Mouse (Mus musculus) adrenal gland (tissue): ENCODE measurements around the gene Phf23.

Experiments used
- intact Hi-C: fragments of 180-260 bp; cut with DNase I; formaldehyde crosslinking; loops from one replicate; pipeline ENCODE4 v1.15.1; 2025

The Phf23 gene

GRCm38 (mm10) chr11:70020022-70020631 is 24.6 kb downstream of the Phf23 start:
- intact Hi-C loops = no loop called here

DNA sequence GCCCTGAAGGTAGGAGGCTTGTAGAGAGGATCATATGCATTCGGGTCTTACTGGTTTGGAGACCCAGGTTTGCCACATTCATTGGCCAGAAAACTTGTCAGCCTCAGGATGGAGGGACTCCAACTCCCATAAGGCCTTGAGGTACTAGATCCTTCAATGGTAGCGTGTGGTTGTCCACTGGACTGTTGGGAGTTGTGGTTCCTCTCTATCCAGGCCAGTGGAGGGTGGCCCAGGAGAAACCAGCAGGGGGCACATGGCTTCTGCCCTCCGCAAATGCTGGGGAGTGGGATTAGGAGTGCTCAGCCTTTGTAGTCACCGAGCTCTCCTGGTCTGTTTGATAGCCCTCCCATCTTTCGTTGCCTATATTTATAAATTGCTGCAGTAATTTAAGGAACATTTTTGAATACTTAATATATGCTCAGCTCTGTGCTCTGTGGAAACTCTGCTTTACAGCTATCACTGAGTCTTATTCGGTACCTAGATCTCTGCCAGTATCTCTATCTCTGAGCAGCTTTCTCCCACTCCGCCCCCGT is 25.2 kb downstream of the Phf23 start:
- intact Hi-C loops = no loop called here

- intact Hi-C loops = no loop called here
Measured at GRCm38 (mm10) chr11:70021264-70022132, 25.9 kb downstream of the Phf23 start.

GRCm38 (mm10) chr11:70023481-70024150 is 28.0 kb downstream of the Phf23 start:
- intact Hi-C loops = no loop called here

GRCm38 (mm10) chr11:70024151-70024514 is 28.6 kb downstream of the Phf23 start:
- intact Hi-C loops = no loop called here

DNA sequence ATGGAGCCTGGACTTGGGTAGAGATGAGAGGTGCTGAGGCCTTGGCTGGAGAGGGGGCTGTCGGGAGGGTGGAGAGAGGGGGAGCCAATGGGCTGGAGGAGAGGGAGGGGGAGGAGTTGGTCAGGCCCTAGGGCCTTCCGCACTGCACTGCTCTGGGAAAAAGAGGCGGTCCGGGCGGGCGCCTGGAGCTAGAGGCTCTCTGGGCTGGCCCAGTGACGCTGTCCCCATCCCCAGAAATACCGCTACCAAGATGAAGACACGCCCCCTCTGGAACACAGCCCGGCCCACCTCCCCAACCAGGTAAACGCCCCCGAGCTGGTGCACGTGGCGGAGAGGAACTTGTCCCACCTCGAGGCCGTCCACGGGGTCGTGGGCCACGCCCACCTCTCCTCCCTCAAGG is 31.1 kb downstream of the Phf23 start:
- intact Hi-C loops = no loop called here

- intact Hi-C loops = no loop called here
Measured at GRCm38 (mm10) chr11:70027397-70027796, 31.8 kb downstream of the Phf23 start.

DNA sequence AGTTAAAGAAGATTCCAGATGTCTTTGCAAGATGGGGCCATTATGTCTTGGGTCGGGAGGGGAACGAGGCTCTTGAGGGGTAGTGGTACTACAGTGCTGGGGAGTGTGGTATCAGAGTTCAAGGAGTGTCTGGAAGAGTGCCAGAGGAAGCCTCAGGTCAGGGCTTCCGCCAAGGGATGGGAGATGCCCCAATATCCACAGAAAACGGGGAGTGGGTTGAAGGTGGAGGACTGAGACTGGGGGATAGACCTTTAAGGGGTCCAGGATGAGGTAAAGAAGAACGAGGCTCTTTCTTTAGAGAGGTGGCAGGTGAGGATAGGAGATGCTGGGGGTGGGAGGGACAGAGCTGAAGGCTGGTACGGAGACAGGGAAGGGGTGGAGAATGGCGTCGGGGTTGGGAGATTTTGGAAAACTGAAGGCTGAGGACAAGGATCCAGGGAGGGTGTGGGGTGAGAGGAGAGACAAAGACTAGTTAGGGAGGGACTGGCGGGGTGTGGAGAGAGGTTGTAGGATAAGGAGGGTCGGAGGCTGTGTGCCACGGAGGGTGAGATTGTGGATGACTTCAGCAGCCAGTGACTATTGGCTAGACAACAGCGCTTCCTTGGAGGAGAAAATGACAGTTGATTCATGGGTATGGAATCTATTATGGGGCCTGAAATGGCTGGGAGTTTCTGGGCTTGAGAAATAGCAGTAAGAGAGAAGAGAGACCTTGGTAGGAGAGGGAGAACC is 33.0 kb downstream of the Phf23 start:
- intact Hi-C loops = no loop called here

- intact Hi-C loops = no loop called here
Measured at GRCm38 (mm10) chr11:70029130-70029801, 33.7 kb downstream of the Phf23 start.

- intact Hi-C loops = no loop called here
Measured at GRCm38 (mm10) chr11:70029829-70030550, 34.4 kb downstream of the Phf23 start.

DNA sequence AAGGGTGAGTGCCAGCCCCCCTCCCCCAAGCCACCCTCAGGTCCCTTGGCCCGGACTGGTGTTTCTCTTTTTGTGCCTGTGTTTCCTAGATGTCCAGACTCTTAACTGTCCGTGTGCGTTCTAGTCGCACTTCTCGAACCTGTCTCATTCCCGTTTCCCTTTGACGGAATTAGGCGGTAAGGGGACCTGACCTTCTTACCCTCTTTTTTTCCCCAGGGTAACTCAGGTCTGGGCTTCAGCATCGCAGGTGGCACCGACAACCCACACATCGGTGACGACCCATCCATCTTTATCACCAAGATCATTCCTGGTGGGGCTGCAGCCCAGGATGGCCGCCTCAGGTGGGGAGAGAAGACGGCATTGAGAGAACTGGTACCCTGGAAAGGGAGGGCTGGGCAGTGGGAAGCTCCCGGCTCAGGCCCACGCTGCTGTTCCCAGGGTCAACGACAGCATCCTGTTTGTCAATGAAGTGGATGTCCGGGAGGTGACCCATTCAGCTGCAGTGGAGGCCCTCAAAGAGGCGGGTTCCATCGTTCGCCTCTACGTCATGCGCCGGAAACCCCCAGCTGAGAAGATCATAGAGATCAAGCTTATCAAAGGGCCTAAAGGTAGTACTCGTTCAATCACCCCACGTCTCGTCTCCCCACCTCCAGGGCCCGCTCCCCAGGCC is 35.2 kb downstream of the Phf23 start:
- intact Hi-C loops = no loop called here

DNA sequence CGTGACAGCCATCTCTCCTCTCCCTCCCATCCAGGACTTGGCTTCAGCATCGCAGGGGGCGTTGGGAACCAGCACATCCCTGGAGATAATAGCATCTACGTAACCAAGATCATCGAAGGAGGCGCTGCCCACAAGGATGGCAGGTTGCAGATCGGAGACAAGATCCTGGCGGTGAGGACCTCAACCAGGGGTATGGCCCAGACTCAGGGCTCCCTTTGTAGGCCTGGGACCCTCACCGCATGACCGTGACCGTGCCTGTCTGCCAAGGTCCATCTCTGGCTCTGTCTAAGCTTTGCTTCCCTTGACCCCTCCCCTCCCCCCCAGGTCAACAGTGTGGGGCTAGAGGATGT is 35.7 kb downstream of the Phf23 start:
- intact Hi-C loops = no loop called here

DNA sequence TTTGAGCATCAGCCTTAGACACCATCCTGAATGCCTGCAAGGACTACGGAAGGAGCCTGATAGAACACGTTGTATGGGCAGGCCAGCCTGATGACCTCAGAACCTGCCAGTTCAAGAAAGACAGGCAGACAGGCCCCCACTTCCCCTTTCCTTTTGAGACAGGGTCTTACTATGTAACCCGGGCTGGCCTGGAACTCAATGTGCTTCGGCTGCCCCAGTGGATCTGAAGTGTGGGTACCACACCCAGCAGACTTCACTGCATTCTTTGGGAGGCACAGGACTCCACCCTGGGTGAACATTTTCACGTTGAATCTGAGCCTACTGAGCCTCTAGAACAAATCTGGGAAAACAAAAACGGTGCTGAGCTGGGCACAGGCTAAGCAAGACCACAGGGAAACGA is 42.6 kb downstream of the Phf23 start:
- intact Hi-C loops = no loop called here

GRCm38 (mm10) chr11:70039631-70040030 is 44.1 kb downstream of the Phf23 start:
- intact Hi-C loops = no loop called here

GRCm38 (mm10) chr11:70040184-70040583 is 44.6 kb downstream of the Phf23 start:
- intact Hi-C loops = no loop called here

GRCm38 (mm10) chr11:70042309-70043085 is 46.9 kb downstream of the Phf23 start:
- intact Hi-C loops = no loop called here

GRCm38 (mm10) chr11:70043665-70044064 is 48.1 kb downstream of the Phf23 start:
- intact Hi-C loops = no loop called here

- intact Hi-C loops = no loop called here
Measured at GRCm38 (mm10) chr11:70045435-70045834, 49.9 kb downstream of the Phf23 start.

GRCm38 (mm10) chr11:70049366-70049765 is 53.8 kb downstream of the Phf23 start:
- intact Hi-C loops = no loop called here
